Mouse (Mus musculus): ENCODE data around the gene Heg1. TPM values are rescaled to one million over a fixed set of nuclear protein-coding genes. Genes with fewer than 3 reads are reported as not detected.
A peak's percentile ranks its signal among the peaks of the same experiment; 100 is the strongest.

Gene Heg1
- polyA plus RNA-seq, 1 experiment from 2014 or later = 13.3 TPM

GRCm38 (mm10) chr16:33690975-33691747 lies 7.0 kb downstream of the Heg1 start:
- no peak overlapping the region for H3K4me2 ChIP-seq
- H3K9ac ChIP-seq (replicated peaks) = no peak overlapping the region
- H3K36me3 ChIP-seq = no peaks in the 10 kb centered on the region
- no peaks in the 10 kb centered on the region for H3K27me3 ChIP-seq
- ATAC-seq (ENCODE audit: insufficient number of reproducible peaks, insufficient read depth, low FRiP score, low TSS enrichment, low read depth) = no peak
- H3K4me3 ChIP-seq (replicated peaks) = no peak overlapping the region
- WGBS = 77% methylated on average over 6 of the region's 6 CpGs
- no peaks in the 10 kb centered on the region for H3K9me3 ChIP-seq
- H3K4me1 ChIP-seq (replicated peaks) = peaks cover 38% of the 10 kb centered on the region
- H3K27ac ChIP-seq = no peak overlapping the region

- H3K9ac ChIP-seq (replicated peaks) = no peak overlapping the region
- WGBS = 78% methylated on average over 1 of the region's 1 CpGs
- no peak overlapping the region for H3K4me3 ChIP-seq (replicated peaks)
- H3K9me3 ChIP-seq = no peaks in the 10 kb centered on the region
- ATAC-seq (ENCODE audit: insufficient number of reproducible peaks, insufficient read depth, low FRiP score, low TSS enrichment, low read depth) = no peak
- no peak overlapping the region for H3K4me2 ChIP-seq
- peaks cover 29% of the 10 kb centered on the region for H3K4me1 ChIP-seq (replicated peaks)
- H3K27me3 ChIP-seq = no peaks in the 10 kb centered on the region
- no peak overlapping the region for H3K27ac ChIP-seq
- no peaks in the 10 kb centered on the region for H3K36me3 ChIP-seq
Measured at GRCm38 (mm10) chr16:33693553-33693952, 9.4 kb downstream of the Heg1 start.

GRCm38 (mm10) chr16:33696811-33697575 lies 12.8 kb downstream of the Heg1 start:
- 78% methylated on average over 13 of the region's 13 CpGs for WGBS
- Histone ChIP-seq H3K9ac (replicated peaks) (no peak overlapping the region), H3K27ac (no peak overlapping the region), H3K27me3 (no peaks in the 10 kb centered on the region), H3K4me1 (replicated peaks) (peaks cover 41% of the 10 kb centered on the region), H3K36me3 (no peaks in the 10 kb centered on the region), H3K4me2 (no peak overlapping the region), H3K4me3 (replicated peaks) (no peak overlapping the region), H3K9me3 (no peaks in the 10 kb centered on the region)
- no peak for ATAC-seq (ENCODE audit: insufficient number of reproducible peaks, insufficient read depth, low FRiP score, low TSS enrichment, low read depth)

GRCm38 (mm10) chr16:33697576-33698276 lies 13.6 kb downstream of the Heg1 start:
- no peak overlapping the region for H3K4me3 ChIP-seq (replicated peaks)
- no peak overlapping the region for H3K4me2 ChIP-seq
- no peaks in the 10 kb centered on the region for H3K36me3 ChIP-seq
- H3K9me3 ChIP-seq = no peaks in the 10 kb centered on the region
- H3K4me1 ChIP-seq (replicated peaks) = peaks cover 36% of the 10 kb centered on the region
- H3K9ac ChIP-seq (replicated peaks) = no peak overlapping the region
- WGBS = 65% methylated on average over 9 of the region's 9 CpGs
- no peak for ATAC-seq (ENCODE audit: insufficient number of reproducible peaks, insufficient read depth, low FRiP score, low TSS enrichment, low read depth)
- H3K27me3 ChIP-seq = no peaks in the 10 kb centered on the region
- H3K27ac ChIP-seq = no peak overlapping the region

- Histone ChIP-seq H3K9ac (replicated peaks) (no peak overlapping the region), H3K36me3 (no peaks in the 10 kb centered on the region)
Measured at GRCm38 (mm10) chr16:33698277-33698790, 14.2 kb downstream of the Heg1 start.

GRCm38 (mm10) chr16:33700584-33700983 lies 16.4 kb downstream of the Heg1 start:
- Histone ChIP-seq H3K36me3 (no peaks in the 10 kb centered on the region), H3K4me3 (replicated peaks) (no peak overlapping the region), H3K27ac (no peak overlapping the region), H3K4me1 (replicated peaks) (peaks cover 48% of the 10 kb centered on the region), H3K9me3 (no peaks in the 10 kb centered on the region), H3K27me3 (no peaks in the 10 kb centered on the region), H3K9ac (replicated peaks) (no peak overlapping the region), H3K4me2 (no peak overlapping the region)
- WGBS = 52% methylated on average over 5 of the region's 5 CpGs
- no peak for ATAC-seq (ENCODE audit: insufficient number of reproducible peaks, insufficient read depth, low FRiP score, low TSS enrichment, low read depth)

More at GRCm38 (mm10) chr16:33698277-33698790, 14.2 kb downstream of the Heg1 start:
- Histone ChIP-seq H3K27me3 (no peaks in the 10 kb centered on the region), H3K9me3 (no peaks in the 10 kb centered on the region), H3K27ac (no peak overlapping the region), H3K4me3 (replicated peaks) (no peak overlapping the region), H3K4me1 (replicated peaks) (peaks cover 36% of the 10 kb centered on the region), H3K4me2 (no peak overlapping the region)
- WGBS = 79% methylated on average over 12 of the region's 12 CpGs
- no peak for ATAC-seq (ENCODE audit: insufficient number of reproducible peaks, insufficient read depth, low FRiP score, low TSS enrichment, low read depth)

- no peak overlapping the region for H3K4me3 ChIP-seq (replicated peaks)
- H3K4me2 ChIP-seq = no peak overlapping the region
- ATAC-seq (ENCODE audit: insufficient number of reproducible peaks, insufficient read depth, low FRiP score, low TSS enrichment, low read depth) = no peak
- peaks cover 47% of the 10 kb centered on the region for H3K4me1 ChIP-seq (replicated peaks)
- no peaks in the 10 kb centered on the region for H3K27me3 ChIP-seq
- WGBS = 77% methylated on average over 4 of the region's 4 CpGs
- peak overlapping the region; percentile 31; the same call in 1 of the 2 replicates for H3K27ac ChIP-seq
- no peaks in the 10 kb centered on the region for H3K36me3 ChIP-seq
- no peak overlapping the region for H3K9ac ChIP-seq (replicated peaks)
- no peaks in the 10 kb centered on the region for H3K9me3 ChIP-seq
Measured at GRCm38 (mm10) chr16:33701872-33702271, 17.7 kb downstream of the Heg1 start.

GRCm38 (mm10) chr16:33704289-33704688 lies 20.1 kb downstream of the Heg1 start:
- Histone ChIP-seq H3K36me3 (no peaks in the 10 kb centered on the region), H3K27me3 (no peaks in the 10 kb centered on the region), H3K9me3 (no peaks in the 10 kb centered on the region), H3K4me3 (replicated peaks) (no peak overlapping the region), H3K4me2 (no peak overlapping the region), H3K4me1 (replicated peaks) (peaks cover 32% of the 10 kb centered on the region), H3K27ac (no peak overlapping the region), H3K9ac (replicated peaks) (no peak overlapping the region)
- 91% methylated on average over 9 of the region's 9 CpGs for WGBS
- ATAC-seq (ENCODE audit: insufficient number of reproducible peaks, insufficient read depth, low FRiP score, low TSS enrichment, low read depth) = no peak

- 0 out of 2 replicates have a peak overlapping the region, but pooled peaks have one; percentile 4 for H3K4me2 ChIP-seq
- no peaks in the 10 kb centered on the region for H3K27me3 ChIP-seq
- peaks cover 1% of the 10 kb centered on the region; the same call in 1 of the 2 replicates for H3K36me3 ChIP-seq
- no peak overlapping the region for H3K27ac ChIP-seq
- no peak for ATAC-seq (ENCODE audit: insufficient number of reproducible peaks, insufficient read depth, low FRiP score, low TSS enrichment, low read depth)
- 9% methylated on average over 6 of the region's 6 CpGs for WGBS
- H3K9me3 ChIP-seq = no peaks in the 10 kb centered on the region
- no peak overlapping the region for H3K9ac ChIP-seq (replicated peaks)
- H3K4me1 ChIP-seq (replicated peaks) = peaks cover 30% of the 10 kb centered on the region
- no peak overlapping the region for H3K4me3 ChIP-seq (replicated peaks)
Measured at GRCm38 (mm10) chr16:33705258-33705657, 21.1 kb downstream of the Heg1 start.

GRCm38 (mm10) chr16:33706111-33706890 lies 22.1 kb downstream of the Heg1 start:
- Histone ChIP-seq H3K4me2 (no peak overlapping the region), H3K36me3 (peaks cover 12% of the 10 kb centered on the region), H3K4me1 (replicated peaks) (peaks cover 27% of the 10 kb centered on the region), H3K9ac (replicated peaks) (no peak overlapping the region), H3K27me3 (no peaks in the 10 kb centered on the region), H3K27ac (no peak overlapping the region), H3K9me3 (no peaks in the 10 kb centered on the region), H3K4me3 (replicated peaks) (no peak overlapping the region)
- no peak for ATAC-seq (ENCODE audit: insufficient number of reproducible peaks, insufficient read depth, low FRiP score, low TSS enrichment, low read depth)
- 93% methylated on average over 14 of the region's 14 CpGs for WGBS
